Mouse (Mus musculus): ENCODE data around the gene Gusb. TPM values are rescaled to one million over a fixed set of nuclear protein-coding genes. Genes with fewer than 3 reads are reported as not detected.

Gusb gene
- polyA plus RNA-seq (2015; fragmentation: Nextera tagmentation; extraction: Ambion mirVana) = 46.5 and 65.9 TPM in 2 replicates

DNA sequence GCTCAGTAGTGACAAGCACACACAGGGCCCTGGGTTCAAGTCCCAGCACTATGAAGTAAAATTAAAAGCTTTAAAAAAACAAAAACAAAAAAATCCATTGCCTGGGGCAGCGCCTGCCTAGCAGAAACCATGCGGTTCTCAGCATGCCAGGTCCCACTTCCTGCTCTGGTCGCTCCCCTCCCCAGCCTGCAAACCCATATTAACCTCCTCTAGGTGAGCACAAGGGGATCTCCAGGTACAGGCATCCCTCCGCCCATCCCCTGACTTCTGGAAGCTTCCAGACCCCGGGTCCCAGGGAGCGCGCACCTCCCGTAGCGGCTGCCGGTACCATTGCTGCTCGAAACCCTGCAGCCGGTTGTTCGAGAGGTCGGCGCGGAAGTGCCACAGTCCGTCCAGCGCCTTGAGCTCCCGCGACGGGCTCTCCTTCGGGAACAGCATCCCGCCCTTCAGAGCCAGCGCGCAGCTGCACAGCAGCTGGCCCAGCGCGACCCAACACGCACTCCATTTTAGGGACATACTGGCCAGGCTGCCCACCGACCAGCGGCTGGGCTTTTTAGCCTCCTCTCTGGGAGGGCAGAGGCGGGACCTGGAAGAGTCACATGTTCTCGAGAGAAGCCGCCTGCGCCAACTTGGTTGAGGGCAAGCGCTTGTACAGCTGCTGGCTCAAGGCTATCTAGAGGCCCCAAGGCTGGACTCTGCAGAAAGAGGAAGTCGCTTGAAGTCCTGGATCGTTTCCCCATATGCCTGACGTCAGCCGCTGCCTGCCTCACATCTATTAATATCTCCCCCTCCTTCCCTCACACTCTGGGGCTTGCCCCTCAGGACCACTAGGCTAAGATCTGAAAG is at the start of gene Gusb:
Gene Gusb (minus strand): TSS at position 749 of the 846 bp plus-strand sequence.

DNA sequence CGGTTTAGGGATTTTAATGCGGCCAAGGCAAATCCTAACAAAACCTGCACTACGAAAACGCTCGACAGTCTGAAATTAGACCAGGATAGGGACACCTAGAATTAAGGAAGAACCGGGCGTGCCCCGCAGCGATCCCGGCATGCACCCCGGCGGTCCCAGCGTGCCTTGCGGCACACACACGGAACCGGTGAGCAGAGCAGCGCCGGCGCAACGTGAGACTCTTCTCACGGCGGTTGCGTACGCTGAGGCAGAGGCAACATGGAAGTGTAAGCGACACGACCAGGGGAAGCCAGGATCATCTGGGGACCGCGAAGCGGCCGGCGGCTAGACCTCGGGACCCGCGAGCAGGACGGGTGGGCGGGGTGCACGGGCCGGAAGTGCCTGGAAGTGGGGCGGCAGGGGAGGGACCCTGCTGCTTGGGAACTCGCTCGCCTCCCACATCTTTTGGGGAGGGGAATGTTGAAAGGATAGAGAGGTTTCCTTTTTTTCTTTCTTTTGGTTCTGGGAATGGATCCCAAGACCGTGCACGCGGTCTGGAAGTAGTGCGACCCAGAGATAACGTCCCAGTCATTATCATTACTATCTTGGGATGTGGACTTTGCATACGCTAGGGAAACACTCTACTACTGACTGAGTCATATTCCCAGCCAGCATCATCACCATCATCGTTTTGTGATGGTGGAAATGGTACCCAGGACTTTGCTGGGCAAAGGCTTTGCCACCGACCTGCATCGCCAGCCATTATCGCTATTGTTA is 26.5 kb upstream of the Gusb start, which contains the start of the genes Asl and Crcp:
Gene Asl (minus strand): TSS at position 106 of the 756 bp plus-strand sequence.
Gene Crcp (plus strand): TSS at position 149 of the 756 bp plus-strand sequence.

GRCm38 (mm10) chr5:129941495-129942045 is 61.3 kb downstream of the Gusb start, which contains the start of gene Vkorc1l1:
Vkorc1l1 (plus strand) TSS chr5:129941970.

Other genes starting within 250 kb of the Gusb start
- gene Psph, start 215.6 kb downstream of the Gusb start, polyA plus RNA-seq (2015; fragmentation: Nextera tagmentation; extraction: Ambion mirVana) = 36.9 and 40.3 TPM in 2 replicates
- gene Sumf2, start 156.1 kb downstream of the Gusb start, polyA plus RNA-seq (2015; fragmentation: Nextera tagmentation; extraction: Ambion mirVana) = 57.7 and 68.0 TPM in 2 replicates
- gene Chchd2, start 115.6 kb downstream of the Gusb start, polyA plus RNA-seq (2015; fragmentation: Nextera tagmentation; extraction: Ambion mirVana) = 1,691 and 2,228 TPM in 2 replicates
- 3.5 and 4.7 TPM in 2 replicates for gene Zbed5, start 107.3 kb downstream of the Gusb start, polyA plus RNA-seq (2015; fragmentation: Nextera tagmentation; extraction: Ambion mirVana)
- 0.20 and 0.59 TPM in 2 replicates for gene Phkg1, start 104.5 kb downstream of the Gusb start, polyA plus RNA-seq (2015; fragmentation: Nextera tagmentation; extraction: Ambion mirVana)
- gene Nupr1l, start 94.5 kb downstream of the Gusb start, polyA plus RNA-seq (2015; fragmentation: Nextera tagmentation; extraction: Ambion mirVana) = 8.0 and 11.9 TPM in 2 replicates
- gene Vkorc1l1, start 61.1 kb downstream of the Gusb start, polyA plus RNA-seq (2015; fragmentation: Nextera tagmentation; extraction: Ambion mirVana) = 13.8 and 16.8 TPM in 2 replicates
- gene Asl, start 26.2 kb upstream of the Gusb start, polyA plus RNA-seq (2015; fragmentation: Nextera tagmentation; extraction: Ambion mirVana) = 92.5 and 127 TPM in 2 replicates
- 38.0 and 54.7 TPM in 2 replicates for gene Crcp, start 26.2 kb upstream of the Gusb start, polyA plus RNA-seq (2015; fragmentation: Nextera tagmentation; extraction: Ambion mirVana)
- gene Tpst1, start 70.3 kb upstream of the Gusb start, polyA plus RNA-seq (2015; fragmentation: Nextera tagmentation; extraction: Ambion mirVana) = 69.9 and 78.5 TPM in 2 replicates
- 4.8 and 5.1 TPM in 2 replicates for gene Kctd7, start 141.8 kb upstream of the Gusb start, polyA plus RNA-seq (2015; fragmentation: Nextera tagmentation; extraction: Ambion mirVana)
- gene Rabgef1, start 168.7 kb upstream of the Gusb start, polyA plus RNA-seq (2015; fragmentation: Nextera tagmentation; extraction: Ambion mirVana) = 15.2 and 30.8 TPM in 2 replicates
- 35.6 and 41.4 TPM in 2 replicates for gene Tmem248, start 214.0 kb upstream of the Gusb start, polyA plus RNA-seq (2015; fragmentation: Nextera tagmentation; extraction: Ambion mirVana)

Data from adrenal gland, postnatal 0 days (tissue).